Mouse (Mus musculus) yolk sac, embryonic 10.5 days (tissue): Measurements from ENCODE around the gene Acad8.

Source experiments
- DNase-seq: peaks from one replicate; pipeline ENCODE4 v3.0.0-alpha.2; 2017; ENCODE audit warnings: low spot score

Acad8 gene

GRCm38 (mm10) chr9:26985090-26985613, 14.2 kb downstream of the Acad8 start:
- no peak for DNase-seq

- no peak for DNase-seq
Measured at GRCm38 (mm10) chr9:26978776-26979175, 20.6 kb downstream of the Acad8 start.

GRCm38 (mm10) chr9:26977754-26978153, 21.6 kb downstream of the Acad8 start:
- DNase-seq = no peak

- no peak for DNase-seq
Measured at GRCm38 (mm10) chr9:26947790-26948189, 51.6 kb downstream of the Acad8 start.

GRCm38 (mm10) chr9:26924146-26924545, 75.2 kb downstream of the Acad8 start:
- no peak for DNase-seq
